Mouse (Mus musculus) heart, embryonic 14.5 days (tissue): ENCODE data around the gene Tmem132c. TPM values are rescaled to one million over a fixed set of nuclear protein-coding genes. Genes with fewer than 3 reads are reported as not detected.
"Not testable (repeated sequence)": the region's sequence is repeated elsewhere in the genome, so short reads cannot be mapped to it uniquely, and the experiment has no call there.

ENCODE experiments used
- ATAC-seq: fragments of 200-750 bp; cut with Nextera tagmentation; 2 replicates; pipeline ENCODE4 v1.8.0; 2017; ENCODE audit warnings: low read depth, moderate TSS enrichment; ENCODE audit not compliant: insufficient number of reproducible peaks, insufficient read depth, low FRiP score
- H3K27ac ChIP-seq, 2 experiments: fragments of 200-500 bp in 1 of 2; fragments of 300-500 bp in 1 of 2; sonication (generic) in 1 of 2; replicated peaks in 1 of 2; 2 replicates each; pipeline ENCODE4 v1.5.1; 2012 to 2014; ENCODE audit warnings: low read depth in 2 of 2, low read length in 2 of 2, control low read depth in 1 of 2, mild to moderate bottlenecking in 1 of 2, mixed read lengths in 1 of 2; ENCODE audit not compliant: control insufficient read depth in 1 of 2, insufficient read depth in 1 of 2
- H3K27me3 ChIP-seq: fragments of 300-500 bp; sonication (generic); 2 replicates; pipeline ENCODE4 v1.6.1; 2014; ENCODE audit warnings: mild to moderate bottlenecking, low read length, control low read depth; ENCODE audit not compliant: control insufficient read depth, insufficient read depth
- H3K36me3 ChIP-seq: fragments of 300-500 bp; sonication (generic); 2 replicates; pipeline ENCODE4 v1.6.1; 2014; ENCODE audit warnings: mild to moderate bottlenecking, control low read depth, low read length, mixed read lengths; ENCODE audit not compliant: control insufficient read depth, insufficient read depth
- H3K4me1 ChIP-seq, 2 experiments: fragments of 200-500 bp in 1 of 2; fragments of 300-500 bp in 1 of 2; sonication (generic) in 1 of 2; 2 replicates each; pipeline ENCODE4 v1.6.1; 2012 to 2014; ENCODE audit warnings: low read length in 2 of 2, control low read depth in 1 of 2, mixed read lengths in 1 of 2; ENCODE audit not compliant: control insufficient read depth in 2 of 2, insufficient read depth in 2 of 2
- H3K4me2 ChIP-seq: fragments of 300-500 bp; sonication (generic); 2 replicates; pipeline ENCODE4 v1.6.1; 2014; ENCODE audit warnings: mild to moderate bottlenecking, low read length
- H3K4me3 ChIP-seq, 2 experiments: fragments of 200-500 bp in 1 of 2; fragments of 300-500 bp in 1 of 2; sonication (generic) in 1 of 2; 2 replicates each; pipeline ENCODE4 v1.5.1; 2012 to 2014; ENCODE audit warnings: low read length in 2 of 2, mild to moderate bottlenecking in 2 of 2, control low read depth in 1 of 2, low read depth in 1 of 2, moderate library complexity in 1 of 2; ENCODE audit not compliant: control insufficient read depth in 1 of 2, insufficient read depth in 1 of 2
- H3K9ac ChIP-seq: fragments of 300-500 bp; sonication (generic); 2 replicates; pipeline ENCODE4 v1.6.1; 2014; ENCODE audit warnings: mild to moderate bottlenecking, low read length
- H3K9me3 ChIP-seq: fragments of 300-500 bp; sonication (generic); 2 replicates; pipeline ENCODE4 v1.6.1; 2016; ENCODE audit warnings: low read length, control low read depth; ENCODE audit not compliant: control insufficient read depth
- WGBS: fragments of 180-500 bp; shearing (Covaris S2); extraction: QIAGEN DNeasy Blood & Tissue Kit; methylation state at CpG from one replicate; pipeline ENCODE4 v1.1.7; 2014; 5-methylcytosine and 5-hydroxymethylcytosine counted together
- polyA plus RNA-seq: library from polyadenylated mRNA; unstranded; fragments of >200 nt; fragmentation: Nextera tagmentation; extraction: Ambion mirVana; gene quantifications from 2 replicates; pipeline ENCODE4 v1.2.1, GENCODE M21; 2014

Gene Tmem132c
- polyA plus RNA-seq, 1 experiment from 2014 or later = 1.1 TPM

- 86% methylated on average over 4 of the region's 4 CpGs for WGBS
- not testable (repeated sequence) for ATAC-seq, H3K4me3 ChIP-seq, H3K9me3 ChIP-seq, H3K27ac ChIP-seq, H3K4me2 ChIP-seq, H3K36me3 ChIP-seq, H3K4me1 ChIP-seq, H3K9ac ChIP-seq, H3K27me3 ChIP-seq
These were observed 116.3 kb downstream of the Tmem132c start for GRCm38 (mm10) chr5:127357878-127358277.

GRCm38 (mm10) chr5:127361145-127361544 is 119.5 kb downstream of the Tmem132c start:
- 65% methylated on average over 8 of the region's 8 CpGs for WGBS
- H3K4me1 ChIP-seq = no peaks in the 10 kb centered on the region
- no peak for ATAC-seq
- H3K9me3 ChIP-seq = no peaks in the 10 kb centered on the region
- no peak overlapping the region for H3K9ac ChIP-seq
- no peaks in the 10 kb centered on the region for H3K36me3 ChIP-seq
- no peak overlapping the region for H3K27ac ChIP-seq
- no peak overlapping the region for H3K4me2 ChIP-seq
- no peaks in the 10 kb centered on the region for H3K27me3 ChIP-seq
- H3K4me3 ChIP-seq = no peak overlapping the region

- H3K4me3 ChIP-seq = no peak overlapping the region
- no peak overlapping the region for H3K9ac ChIP-seq
- no peak overlapping the region for H3K27ac ChIP-seq
- 20% methylated on average over 1 of the region's 1 CpGs for WGBS
- H3K9me3 ChIP-seq = no peaks in the 10 kb centered on the region
- H3K4me1 ChIP-seq = no peaks in the 10 kb centered on the region
- H3K4me2 ChIP-seq = no peak overlapping the region
- ATAC-seq = no peak
- no peaks in the 10 kb centered on the region for H3K27me3 ChIP-seq
- H3K36me3 ChIP-seq = no peaks in the 10 kb centered on the region
These were observed 123.5 kb downstream of the Tmem132c start for GRCm38 (mm10) chr5:127365061-127365460.

- Histone ChIP-seq H3K4me1 (no peaks in the 10 kb centered on the region), H3K27me3 (no peaks in the 10 kb centered on the region), H3K9me3 (no peaks in the 10 kb centered on the region), H3K36me3 (no peaks in the 10 kb centered on the region), H3K9ac (no peak overlapping the region), H3K4me3 (no peak overlapping the region), H3K4me2 (no peak overlapping the region), H3K27ac (no peak overlapping the region)
- no peak for ATAC-seq
- 92% methylated on average over 3 of the region's 3 CpGs for WGBS
These were observed 126.6 kb downstream of the Tmem132c start for GRCm38 (mm10) chr5:127368191-127368590.

GRCm38 (mm10) chr5:127369812-127370211 is 128.2 kb downstream of the Tmem132c start:
- ATAC-seq = no peak

GRCm38 (mm10) chr5:127370503-127370902 is 128.9 kb downstream of the Tmem132c start:
- no peaks in the 10 kb centered on the region for H3K4me1 ChIP-seq
- no peak overlapping the region for H3K9ac ChIP-seq
- no peak overlapping the region; a peak in 1 of 4 replicates for H3K27ac ChIP-seq
- ATAC-seq = no peak
- H3K4me2 ChIP-seq = no peak overlapping the region
- 43% methylated on average over 3 of the region's 3 CpGs for WGBS
- no peaks in the 10 kb centered on the region for H3K36me3 ChIP-seq
- H3K4me3 ChIP-seq = no peak overlapping the region
- peaks cover 2% of the 10 kb centered on the region; the same call in 1 of the 2 replicates for H3K9me3 ChIP-seq
- H3K27me3 ChIP-seq = no peaks in the 10 kb centered on the region

More at GRCm38 (mm10) chr5:127369812-127370211, 128.2 kb downstream of the Tmem132c start:
- H3K27ac ChIP-seq = no peak overlapping the region
- H3K4me2 ChIP-seq = no peak overlapping the region
- no peak overlapping the region for H3K4me3 ChIP-seq
- H3K9ac ChIP-seq = no peak overlapping the region
- H3K4me1 ChIP-seq = no peaks in the 10 kb centered on the region
- 85% methylated on average over 7 of the region's 7 CpGs for WGBS
- no peaks in the 10 kb centered on the region for H3K27me3 ChIP-seq
- H3K36me3 ChIP-seq = no peaks in the 10 kb centered on the region
- H3K9me3 ChIP-seq = peaks cover under 1% of the 10 kb centered on the region; the same call in 1 of the 2 replicates

GRCm38 (mm10) chr5:127374251-127374650 is 132.6 kb downstream of the Tmem132c start:
- WGBS = 62% methylated on average over 9 of the region's 9 CpGs
- ATAC-seq = no peak
- H3K4me2 ChIP-seq = no peak overlapping the region
- H3K9ac ChIP-seq = no peak overlapping the region
- no peaks in the 10 kb centered on the region for H3K36me3 ChIP-seq
- H3K4me3 ChIP-seq = no peak overlapping the region
- H3K27me3 ChIP-seq = no peaks in the 10 kb centered on the region
- no peak overlapping the region for H3K27ac ChIP-seq
- peaks cover 2% of the 10 kb centered on the region; the same call in 1 of the 2 replicates for H3K9me3 ChIP-seq
- no peaks in the 10 kb centered on the region for H3K4me1 ChIP-seq

- H3K27me3 ChIP-seq = no peaks in the 10 kb centered on the region
- no peak overlapping the region for H3K4me3 ChIP-seq
- 81% methylated on average over 3 of the region's 3 CpGs for WGBS
- no peak overlapping the region for H3K27ac ChIP-seq
- no peaks in the 10 kb centered on the region for H3K4me1 ChIP-seq
- ATAC-seq = no peak
- H3K9me3 ChIP-seq = peaks cover 2% of the 10 kb centered on the region; the same call in 1 of the 2 replicates
- no peak overlapping the region for H3K4me2 ChIP-seq
- no peak overlapping the region for H3K9ac ChIP-seq
- H3K36me3 ChIP-seq = no peaks in the 10 kb centered on the region
These were observed 134.0 kb downstream of the Tmem132c start for GRCm38 (mm10) chr5:127375654-127376053.
